In the genomic region with DNA sequence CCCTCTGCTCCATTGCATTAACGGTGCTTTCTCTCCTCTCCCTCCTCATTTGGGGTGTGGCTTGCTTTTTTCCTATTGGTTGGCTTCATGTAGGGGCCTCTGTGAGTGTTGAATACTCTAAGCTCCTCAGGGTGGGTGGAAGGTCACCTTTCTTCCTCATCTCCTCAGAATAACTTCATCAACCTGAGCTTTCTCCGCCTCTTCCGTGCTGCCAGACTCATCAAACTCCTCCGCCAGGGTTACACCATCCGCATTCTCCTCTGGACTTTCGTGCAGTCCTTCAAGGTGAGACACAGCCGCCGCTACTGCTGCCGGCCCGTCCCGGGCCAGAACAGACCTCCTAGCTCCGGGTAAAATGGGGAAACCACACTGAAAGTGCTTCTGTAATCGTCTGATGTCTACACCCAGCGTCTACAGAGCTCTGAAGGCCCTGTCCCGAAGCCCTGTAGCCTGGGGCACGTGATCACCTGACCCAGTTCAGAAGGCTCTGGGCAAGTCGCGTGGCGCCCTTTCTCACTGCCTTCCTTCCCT, we compare ENCODE assay signal across 9 mouse cellular contexts.
DNase-seq lines count a peak whose midpoint lies in the region; ATAC-seq lines count a peak whose summit lies in the region.
"Had no signal": no experiment of that assay in that cellular context is flagged by ENCODE, and none has a peak within 500 bp of the region (broad histone marks: within the 10 kb centered on the region; RNA-seq: fewer than 3 reads in every experiment).

No protein-coding gene starts in this region.

- DNase-seq in heart, postnatal 4 days = no peak
- DNase-seq in cerebellum, postnatal 4 days (ENCODE audit: low spot score in 2 of 2) = no peak
- no peak for DNase-seq in layer of hippocampus, adult 11-12 months (ENCODE audit: low spot score)

- H3K4me2 ChIP-seq in heart, embryonic 13.5 days = peak overlapping the region; percentile 75
- peak overlapping the region; percentile 52 for H3K4me2 ChIP-seq in hindbrain, embryonic 13.5 days
- peak overlapping the region; percentile 62 for H3K4me2 ChIP-seq in midbrain, embryonic 13.5 days (replicated peaks)

- peak overlapping the region; percentile 80 for H3K9ac ChIP-seq in heart, embryonic 13.5 days
- H3K9ac ChIP-seq in hindbrain, embryonic 13.5 days = 0 out of 2 replicates have a peak overlapping the region, but pooled peaks have one; percentile 24
- H3K9ac ChIP-seq in midbrain, embryonic 13.5 days (replicated peaks) = no peak overlapping the region; the same call in 1 of the 2 replicates

- H3K27ac ChIP-seq in heart, embryonic 13.5 days (replicated peaks) = peak overlapping the region; percentile 76
- H3K27ac ChIP-seq in hindbrain, embryonic 13.5 days = no peak overlapping the region
- peak overlapping the region; percentile 16; the same call in 1 of the 2 replicates for H3K27ac ChIP-seq in midbrain, embryonic 13.5 days

- H3K36me3 ChIP-seq in heart, embryonic 13.5 days = 0 out of 2 replicates have a peak, but pooled peaks cover 3% of the 10 kb centered on the region
- peaks cover 25% of the 10 kb centered on the region for H3K36me3 ChIP-seq in hindbrain, embryonic 13.5 days
- peaks cover 6% of the 10 kb centered on the region; the same call in 1 of the 2 replicates for H3K36me3 ChIP-seq in midbrain, embryonic 13.5 days
- H3K36me3 ChIP-seq: G1E had no signal

- H3K4me1 ChIP-seq in heart, embryonic 13.5 days = peaks cover 26% of the 10 kb centered on the region
- H3K4me1 ChIP-seq in hindbrain, embryonic 13.5 days (replicated peaks) = peaks cover 21% of the 10 kb centered on the region
- peaks cover 25% of the 10 kb centered on the region for H3K4me1 ChIP-seq in midbrain, embryonic 13.5 days (replicated peaks)

- WGBS in heart, embryonic 13.5 days = 2% methylated on average over 19 of the region's 19 CpGs
- 7% methylated on average over 19 of the region's 19 CpGs for WGBS in hindbrain, embryonic 13.5 days
- 7% methylated on average over 19 of the region's 19 CpGs for WGBS in midbrain, embryonic 13.5 days

- no peaks in the 10 kb centered on the region for H3K9me3 ChIP-seq in heart, embryonic 13.5 days
- no peaks in the 10 kb centered on the region for H3K9me3 ChIP-seq in hindbrain, embryonic 13.5 days
- H3K9me3 ChIP-seq in midbrain, embryonic 13.5 days = no peaks in the 10 kb centered on the region
- H3K9me3 ChIP-seq: G1E had no signal

- peak; percentile 47; the same call in 1 of the 2 replicates for ATAC-seq in heart, embryonic 13.5 days (ENCODE audit: extremely low read depth, insufficient number of reproducible peaks, low FRiP score, low TSS enrichment)
- peak; percentile 40 for ATAC-seq in activated CD4-positive, CD25-positive, alpha-beta regulatory T cell, adult 4 months
- ATAC-seq in hindbrain, embryonic 13.5 days (ENCODE audit: low FRiP score) = 0 out of 2 replicates have a peak, but pooled peaks have one; percentile 16
- ATAC-seq in midbrain, embryonic 13.5 days = peak; percentile 28; the same call in 1 of the 2 replicates
- ATAC-seq in frontal cortex, adult (ENCODE audit: low TSS enrichment) = no peak

- H3K4me3 ChIP-seq in heart, embryonic 13.5 days = peak overlapping the region; percentile 53
- peak overlapping the region; percentile 26 for H3K4me3 ChIP-seq in hindbrain, embryonic 13.5 days
- peak overlapping the region; percentile 27 for H3K4me3 ChIP-seq in midbrain, embryonic 13.5 days (replicated peaks)

- H3K27me3 ChIP-seq in heart, embryonic 13.5 days (replicated peaks) = peaks cover 52% of the 10 kb centered on the region
- peaks cover 23% of the 10 kb centered on the region for H3K27me3 ChIP-seq in hindbrain, embryonic 13.5 days
- 0 out of 2 replicates have a peak, but pooled peaks cover 9% of the 10 kb centered on the region for H3K27me3 ChIP-seq in midbrain, embryonic 13.5 days
